Mouse (Mus musculus) thymus, adult 2 months (tissue): ENCODE results near the gene Bclaf3. TPM values are rescaled to one million over a fixed set of nuclear protein-coding genes. Genes with fewer than 3 reads are reported as not detected.

Source experiments
- DNase-seq: peaks from one replicate; pipeline ENCODE4 v3.0.0; 2021
- H3K27ac ChIP-seq: fragments of 200-500 bp; 2 replicates; pipeline ENCODE4 v1.5.1; 2012; ENCODE audit warnings: low read length, control low read depth; ENCODE audit not compliant: control insufficient read depth, insufficient read depth
- H3K27me3 ChIP-seq: fragments of 200-500 bp; 2 replicates; pipeline ENCODE4 v1.6.1; 2012; ENCODE audit warnings: mild to moderate bottlenecking, low read length, moderate library complexity, mixed read lengths; ENCODE audit not compliant: control insufficient read depth, insufficient read depth
- H3K36me3 ChIP-seq: fragments of 200-500 bp; 2 replicates; pipeline ENCODE4 v1.6.1; 2012; ENCODE audit warnings: mild to moderate bottlenecking, low read length, moderate library complexity; ENCODE audit not compliant: control insufficient read depth, insufficient read depth
- H3K4me1 ChIP-seq: fragments of 200-500 bp; replicated peaks from 2 replicates; pipeline ENCODE4 v1.6.1; 2012; ENCODE audit warnings: low read length; ENCODE audit not compliant: control insufficient read depth, insufficient read depth
- H3K4me3 ChIP-seq: fragments of 200-500 bp; 2 replicates; pipeline ENCODE4 v1.5.1; 2012; ENCODE audit warnings: mild to moderate bottlenecking, low read length, control low read depth, moderate library complexity; ENCODE audit not compliant: control insufficient read depth, insufficient read depth
- CTCF ChIP-seq: fragments of 200-500 bp; IDR thresholded peaks from 2 replicates; pipeline ENCODE4 v1.5.1; 2012; ENCODE audit warnings: mild to moderate bottlenecking, control low read depth, low read length, moderate library complexity, borderline replicate concordance; ENCODE audit not compliant: control insufficient read depth, poor library complexity, insufficient read depth; ENCODE audit errors: extremely low read depth
- POLR2A ChIP-seq: fragments of 200-500 bp; IDR thresholded peaks from 2 replicates; pipeline ENCODE4 v1.6.1; 2012; ENCODE audit warnings: mild to moderate bottlenecking, low read length, control low read depth, moderate library complexity; ENCODE audit not compliant: control insufficient read depth, poor library complexity, insufficient read depth; ENCODE audit errors: extremely low read depth
- WGBS: fragments of 180-500 bp; shearing (Covaris S2); methylation state at CpG from one replicate; pipeline ENCODE4 v1.1.7; 2018; 5-methylcytosine and 5-hydroxymethylcytosine counted together
- polyA plus RNA-seq: library from polyadenylated mRNA; depleted of rRNA; stranded (reverse); fragments of >200 nt; gene quantifications from 2 replicates; pipeline ENCODE4 v1.2.3, GENCODE M21; 2012

Bclaf3 gene
- polyA plus RNA-seq, 1 experiment = 8.6 TPM

DNA sequence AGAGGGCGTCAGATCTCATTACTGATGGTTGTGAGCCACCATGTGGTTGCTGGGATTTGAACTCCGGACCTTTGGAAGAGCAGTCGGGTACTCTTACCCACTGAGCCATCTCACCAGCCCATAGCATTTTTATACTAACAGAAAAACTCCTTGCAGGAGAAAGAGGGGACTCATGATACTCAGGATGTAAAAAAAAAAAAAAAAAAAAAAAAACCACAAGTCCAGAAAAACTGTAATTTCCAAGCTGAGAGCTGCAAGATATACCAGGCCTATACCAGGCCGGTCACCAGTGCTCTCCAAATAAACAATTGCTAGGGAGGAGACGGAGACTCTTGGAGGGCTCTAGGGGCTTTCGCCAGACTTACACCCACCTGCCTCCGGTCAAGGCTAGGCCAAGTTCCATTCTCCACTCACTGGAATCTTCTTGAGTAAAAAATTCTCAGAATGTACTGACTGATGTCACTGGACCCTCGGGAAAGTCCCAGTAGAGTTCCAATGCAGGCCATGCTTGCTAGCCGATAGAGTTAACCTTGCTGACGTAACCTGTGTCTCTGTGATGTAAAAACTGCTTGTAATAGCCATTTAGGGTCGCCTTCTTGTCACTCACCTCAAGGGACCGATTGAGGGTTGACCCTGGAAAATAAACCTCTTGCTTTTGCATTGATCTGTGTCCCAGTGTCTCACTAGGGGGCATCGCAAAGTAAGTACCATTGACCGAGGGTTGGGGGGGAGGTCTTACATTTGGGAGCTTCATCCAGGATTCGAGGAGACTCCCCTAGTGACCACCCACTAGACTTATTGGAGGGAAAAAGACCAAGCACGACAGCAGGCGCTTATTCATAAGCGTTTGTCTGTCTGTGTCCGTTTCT is 16.4 kb upstream of the Bclaf3 start:
- Histone ChIP-seq H3K36me3 (no peaks in the 10 kb centered on the region), H3K27me3 (no peaks in the 10 kb centered on the region), H3K4me1 (peaks cover 3% of the 10 kb centered on the region; the same call in 1 of the 2 replicates), H3K4me3 (peak overlapping the region; percentile 36), H3K27ac (no peak overlapping the region)
- WGBS = 83% methylated on average over 19 of the region's 19 CpGs
- TF ChIP-seq CTCF = no peak
- no peak for TF ChIP-seq POLR2A
- DNase-seq = no peak

DNA sequence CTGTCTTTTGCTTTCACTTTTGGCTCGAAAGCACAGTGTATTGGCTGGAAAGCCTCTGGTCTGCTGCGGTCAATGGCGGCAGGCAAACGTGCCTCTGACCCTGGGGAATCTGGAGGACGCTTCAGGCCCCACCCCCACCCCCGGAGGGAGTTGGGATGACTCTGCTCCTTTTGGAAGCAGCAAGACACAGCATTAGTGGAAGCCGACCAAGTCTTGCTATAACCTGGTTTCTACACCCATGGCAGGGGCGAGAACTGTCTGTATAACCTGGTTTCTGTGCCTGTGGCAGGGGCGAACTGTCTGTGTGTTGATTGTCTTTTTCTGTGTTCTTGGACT is 15.8 kb upstream of the Bclaf3 start:
- H3K36me3 ChIP-seq = no peaks in the 10 kb centered on the region
- no peak overlapping the region for H3K27ac ChIP-seq
- DNase-seq = no peak
- TF ChIP-seq POLR2A = no peak
- no peak for TF ChIP-seq CTCF
- H3K27me3 ChIP-seq = no peaks in the 10 kb centered on the region
- WGBS = 88% methylated on average over 9 of the region's 9 CpGs
- H3K4me1 ChIP-seq = peaks cover 3% of the 10 kb centered on the region; the same call in 1 of the 2 replicates
- peak overlapping the region; percentile 36 for H3K4me3 ChIP-seq

DNA sequence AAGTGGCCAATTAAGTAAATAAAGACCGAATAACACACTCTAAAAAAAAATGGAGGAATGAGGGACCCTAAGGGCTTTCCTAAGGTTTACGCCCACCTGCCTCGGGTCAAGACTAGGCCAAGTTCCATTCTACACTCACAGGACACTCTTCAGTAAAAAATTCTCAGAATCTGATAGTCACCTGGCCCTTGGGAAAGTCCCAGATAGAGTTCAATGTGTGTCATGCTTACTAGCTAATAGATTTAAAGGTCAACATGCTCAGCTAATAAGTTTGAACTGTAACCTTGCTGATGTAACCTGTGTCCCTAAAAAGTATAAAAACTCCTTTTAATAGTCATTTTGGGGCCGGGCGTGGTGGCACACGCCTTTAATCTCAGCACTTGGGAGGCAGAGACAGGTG is 10.9 kb upstream of the Bclaf3 start:
- H3K36me3 ChIP-seq = no peaks in the 10 kb centered on the region
- H3K27me3 ChIP-seq = no peaks in the 10 kb centered on the region
- DNase-seq = no peak
- 94% methylated on average over 6 of the region's 6 CpGs for WGBS
- no peak overlapping the region for H3K4me3 ChIP-seq
- TF ChIP-seq CTCF = no peak
- no peak for TF ChIP-seq POLR2A
- no peaks in the 10 kb centered on the region for H3K4me1 ChIP-seq
- H3K27ac ChIP-seq = no peak overlapping the region

DNA sequence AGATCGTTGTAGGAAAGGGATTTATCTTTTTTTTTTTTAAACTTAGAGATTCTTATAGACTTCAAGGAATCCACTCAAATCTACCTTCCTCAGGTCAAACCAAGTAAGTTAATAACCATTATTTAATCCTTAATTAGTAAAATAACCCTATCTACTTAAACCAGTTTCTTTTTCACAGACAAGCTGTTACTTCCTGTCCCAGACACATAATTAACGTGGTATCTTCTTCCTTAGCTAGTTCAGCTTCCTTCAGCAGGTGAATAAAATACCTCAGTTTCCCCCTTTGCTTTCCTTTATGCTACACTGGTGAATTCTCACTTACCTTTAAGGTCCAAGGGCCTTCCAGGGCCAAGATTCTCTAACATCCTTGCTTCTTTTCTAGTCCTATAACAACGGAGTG is 4.7 kb upstream of the Bclaf3 start:
- H3K36me3 ChIP-seq = no peaks in the 10 kb centered on the region
- H3K4me3 ChIP-seq = no peak overlapping the region
- H3K27me3 ChIP-seq = no peaks in the 10 kb centered on the region
- TF ChIP-seq CTCF (no peak), POLR2A (no peak)
- no peak overlapping the region for H3K27ac ChIP-seq
- whole genome bisulfite sequencing = 71% methylated on average over 3 of the region's 3 CpGs
- DNase-seq = no peak
- H3K4me1 ChIP-seq = peaks cover 2% of the 10 kb centered on the region; the same call in 1 of the 2 replicates

DNA sequence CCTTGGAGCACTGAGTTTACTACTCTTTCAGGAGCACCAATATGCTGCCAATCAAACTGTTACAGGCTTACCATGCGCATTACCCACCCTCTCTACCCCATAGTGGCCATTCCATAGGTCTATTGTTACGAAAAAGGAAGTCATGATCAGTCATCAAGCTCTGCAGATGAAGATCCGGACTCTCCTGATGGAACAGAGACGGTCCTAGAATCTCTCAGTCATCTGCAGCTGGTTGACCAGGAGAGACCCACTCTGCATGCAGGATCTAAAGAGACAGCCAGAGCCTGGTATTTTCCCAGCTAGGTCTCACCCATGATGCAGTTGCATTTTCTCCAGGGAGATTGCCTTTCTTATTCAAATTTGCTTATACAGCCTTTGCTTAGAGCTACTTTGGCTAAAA is 3.8 kb upstream of the Bclaf3 start:
- H3K27me3 ChIP-seq = no peaks in the 10 kb centered on the region
- no peak for DNase-seq
- WGBS = 95% methylated on average over 4 of the region's 4 CpGs
- peaks cover 2% of the 10 kb centered on the region; the same call in 1 of the 2 replicates for H3K4me1 ChIP-seq
- TF ChIP-seq POLR2A (no peak), CTCF (no peak)
- H3K27ac ChIP-seq = no peak overlapping the region
- no peaks in the 10 kb centered on the region for H3K36me3 ChIP-seq
- no peak overlapping the region for H3K4me3 ChIP-seq

DNA sequence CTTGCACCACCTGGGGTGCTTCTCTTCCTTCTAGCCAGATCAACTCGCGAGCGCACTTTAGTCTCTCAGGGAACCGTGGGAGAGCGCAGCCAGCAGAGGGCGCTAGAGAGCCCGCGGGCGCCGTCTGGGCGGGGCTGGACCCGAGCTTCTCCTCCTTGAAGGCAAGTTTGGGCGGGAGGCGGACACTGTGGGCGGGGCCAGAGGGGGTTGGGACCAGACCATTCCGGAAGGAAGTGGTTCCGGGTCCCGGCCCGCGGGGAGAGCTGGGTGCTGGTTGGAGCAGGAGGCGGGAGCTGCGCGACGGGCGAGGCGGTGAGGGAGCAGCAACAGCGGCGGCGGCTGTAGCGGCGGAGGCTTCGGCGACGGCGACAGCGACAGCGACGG is 5.9 kb downstream of the Bclaf3 start:
- H3K27me3 ChIP-seq = no peaks in the 10 kb centered on the region
- no peaks in the 10 kb centered on the region for H3K4me1 ChIP-seq
- H3K4me3 ChIP-seq = peak overlapping the region; percentile 79
- H3K27ac ChIP-seq = peak overlapping the region; percentile 38
- TF ChIP-seq CTCF = peak; percentile 87
- 0 out of 2 replicates have a peak, but pooled peaks have one; percentile 26 for TF ChIP-seq POLR2A
- H3K36me3 ChIP-seq = no peaks in the 10 kb centered on the region
- DNase-seq = peak; percentile 96
- 0% methylated on average over 31 of the region's 38 CpGs for WGBS
